Mouse (Mus musculus): ENCODE measurements around the gene Dnajb3.

- no peak for TF ChIP-seq POLR2A (IDR thresholded peaks at IDR 0.05; ENCODE audit: borderline replicate concordance, extremely low read depth, low read depth, low read length)
- TF ChIP-seq CTCF (IDR thresholded peaks at IDR 0.05; ENCODE audit: insufficient read depth, low read length): no peak
Measured at GRCm38 (mm10) chr1:88247660-88248059, 42.1 kb upstream of the Dnajb3 start.

Data from lung, adult 2 months (tissue).